Mouse (Mus musculus): ENCODE measurements around the gene Usp49. TPM values are rescaled to one million over a fixed set of nuclear protein-coding genes. Genes with fewer than 3 reads are reported as not detected.

Gene Usp49
- total RNA-seq, 2 experiments from 2014 or later = 11.3 to 13.2 TPM

- DNase-seq (ENCODE audit: low spot score in 2 of 2) = no peak
Observed at GRCm38 (mm10) chr17:47693671-47694441, 63.4 kb downstream of the Usp49 start.

GRCm38 (mm10) chr17:47694442-47694502, 63.8 kb downstream of the Usp49 start, which contains the start of gene Gm21981:
Gm21981 (minus strand) TSS chr17:47694455.
- DNase-seq (ENCODE audit: low spot score in 2 of 2) = no peak

GRCm38 (mm10) chr17:47694503-47695336, 64.2 kb downstream of the Usp49 start, which contains the start of gene Prickle4:
Prickle4 (minus strand) TSS chr17:47694736.
- DNase-seq (ENCODE audit: low spot score in 2 of 2) = peak; percentile 99

GRCm38 (mm10) chr17:47695337-47695710, 64.8 kb downstream of the Usp49 start:
- no peak for DNase-seq (ENCODE audit: low spot score in 2 of 2)

- no peak for DNase-seq (ENCODE audit: low spot score in 2 of 2)
Observed at GRCm38 (mm10) chr17:47698156-47698555, 67.7 kb downstream of the Usp49 start.

- DNase-seq (ENCODE audit: low spot score in 2 of 2) = no peak
Observed at GRCm38 (mm10) chr17:47699055-47699454, 68.6 kb downstream of the Usp49 start.

- DNase-seq (ENCODE audit: low spot score in 2 of 2) = no peak
Observed at GRCm38 (mm10) chr17:47701793-47702192, 71.3 kb downstream of the Usp49 start.

- DNase-seq (ENCODE audit: low spot score in 2 of 2) = no peak
Observed at GRCm38 (mm10) chr17:47702548-47703345, 72.3 kb downstream of the Usp49 start.

GRCm38 (mm10) chr17:47703556-47703955, 73.1 kb downstream of the Usp49 start:
- no peak for DNase-seq (ENCODE audit: low spot score in 2 of 2)

- DNase-seq (ENCODE audit: low spot score in 2 of 2) = no peak
Observed at GRCm38 (mm10) chr17:47704692-47705091, 74.2 kb downstream of the Usp49 start.

- no peak for DNase-seq (ENCODE audit: low spot score in 2 of 2)
Observed at GRCm38 (mm10) chr17:47706196-47706595, 75.7 kb downstream of the Usp49 start.

GRCm38 (mm10) chr17:47707961-47708360, 77.5 kb downstream of the Usp49 start:
- DNase-seq (ENCODE audit: low spot score in 2 of 2) = no peak

- no peak for DNase-seq (ENCODE audit: low spot score in 2 of 2)
Observed at GRCm38 (mm10) chr17:47708972-47709371, 78.5 kb downstream of the Usp49 start.

GRCm38 (mm10) chr17:47710036-47710435, 79.5 kb downstream of the Usp49 start:
- no peak for DNase-seq (ENCODE audit: low spot score in 2 of 2)

- no peak for DNase-seq (ENCODE audit: low spot score in 2 of 2)
Observed at GRCm38 (mm10) chr17:47711883-47712282, 81.4 kb downstream of the Usp49 start.

GRCm38 (mm10) chr17:47712889-47713571, 82.5 kb downstream of the Usp49 start:
- no peak for DNase-seq (ENCODE audit: low spot score in 2 of 2)

GRCm38 (mm10) chr17:47715037-47715436, 84.5 kb downstream of the Usp49 start:
- no peak for DNase-seq (ENCODE audit: low spot score in 2 of 2)

- no peak for DNase-seq (ENCODE audit: low spot score in 2 of 2)
Observed at GRCm38 (mm10) chr17:47721183-47721582, 90.7 kb downstream of the Usp49 start.

- DNase-seq (ENCODE audit: low spot score in 2 of 2) = no peak
Observed at GRCm38 (mm10) chr17:47726566-47726965, 96.1 kb downstream of the Usp49 start, which contains the start of gene Pgc. Pgc (plus strand) TSS chr17:47726842.

- DNase-seq (ENCODE audit: low spot score in 2 of 2) = no peak
Observed at GRCm38 (mm10) chr17:47730633-47731575, 100.4 kb downstream of the Usp49 start.

Measured in layer of hippocampus, postnatal 10 days (tissue).